Mouse (Mus musculus) gastrocnemius, adult 18-20 months (tissue): ENCODE data around the gene Bbs4. TPM values are rescaled to one million over a fixed set of nuclear protein-coding genes. Genes with fewer than 3 reads are reported as not detected.
"Not testable (repeated sequence)": the region's sequence is repeated elsewhere in the genome, so short reads cannot be mapped to it uniquely, and the experiment has no call there.

Source experiments
- DNase-seq: peaks from one replicate; pipeline ENCODE4 v3.0.0; 2021; ENCODE audit warnings: low spot score
- long read RNA-seq, 2 experiments: library from polyadenylated mRNA; stranded (forward); transcript quantifications; one replicate each; pipeline ENCODE4 v2.0.0; 2021
- total RNA-seq, 2 experiments: library from RNA; stranded (reverse); gene quantifications; 2 replicates each; pipeline ENCODE4 v1.2.3; 2021

Gene Bbs4
- 1 to 10 TPM; 5.0 TPM for total RNA-seq
- long read RNA-seq, experiment 1, transcript Bbs4-201 (16 exons, 2,518 nt), result major isoform, 19 of 23 reads
- long read RNA-seq, experiment 1, partial matches to known transcripts, result 1 of 23 reads
- long read RNA-seq, experiment 1, other reads (novel, unspliced or antisense), result 3 of 23 reads
- long read RNA-seq, experiment 2, transcript Bbs4-201 (16 exons, 2,518 nt), result major isoform, 6 of 11 reads
- long read RNA-seq, experiment 2, partial matches to known transcripts, result 1 of 11 reads
- long read RNA-seq, experiment 2, other reads (novel, unspliced or antisense), result 4 of 11 reads

DNA sequence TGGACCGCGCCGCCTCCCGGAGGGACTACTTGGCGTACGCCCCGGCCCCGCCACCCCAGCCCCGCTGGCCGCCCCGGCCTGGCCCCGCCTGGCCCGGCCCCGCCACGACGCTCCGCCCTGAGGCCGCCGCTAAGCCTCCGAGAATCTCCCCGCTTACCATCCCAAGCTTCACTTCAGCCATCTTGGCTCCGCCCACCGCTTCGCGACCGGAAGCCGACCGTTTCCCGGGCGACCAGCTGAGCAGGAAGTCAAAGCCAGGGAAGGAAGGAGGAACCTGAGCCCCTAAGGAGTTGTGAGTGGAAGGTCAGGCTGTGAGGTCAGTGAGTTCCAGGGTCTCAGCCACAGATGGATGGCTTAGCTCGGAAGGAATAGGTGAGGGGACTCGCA is at the start of gene Bbs4:
Gene Bbs4 (minus strand): TSS at position 256 of the 387 bp plus-strand sequence.
- peak; percentile 94 for DNase-seq

GRCm38 (mm10) chr9:59389086-59389485 is 35.8 kb upstream of the Bbs4 start:
- DNase-seq, result peak; percentile 72

DNA sequence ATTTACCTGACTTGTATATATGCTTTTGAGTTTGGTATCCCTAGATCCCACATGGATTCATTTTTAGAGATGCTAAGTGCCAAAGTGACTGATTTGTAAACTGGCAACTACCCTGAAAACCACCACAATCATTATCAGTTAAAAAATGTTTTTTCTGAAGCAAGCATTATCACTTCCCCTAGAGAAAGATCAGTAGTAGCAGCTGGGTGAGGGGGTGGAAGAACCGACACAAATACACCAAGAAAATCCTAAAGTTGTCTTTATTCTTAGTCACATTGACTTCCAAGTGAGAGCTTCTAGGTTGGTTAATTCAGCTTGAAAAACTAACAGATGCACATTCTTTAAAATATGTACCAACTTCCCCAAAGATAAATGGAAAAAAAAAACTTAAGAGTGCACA is 35.0 kb upstream of the Bbs4 start:
- DNase-seq, result no peak

DNA sequence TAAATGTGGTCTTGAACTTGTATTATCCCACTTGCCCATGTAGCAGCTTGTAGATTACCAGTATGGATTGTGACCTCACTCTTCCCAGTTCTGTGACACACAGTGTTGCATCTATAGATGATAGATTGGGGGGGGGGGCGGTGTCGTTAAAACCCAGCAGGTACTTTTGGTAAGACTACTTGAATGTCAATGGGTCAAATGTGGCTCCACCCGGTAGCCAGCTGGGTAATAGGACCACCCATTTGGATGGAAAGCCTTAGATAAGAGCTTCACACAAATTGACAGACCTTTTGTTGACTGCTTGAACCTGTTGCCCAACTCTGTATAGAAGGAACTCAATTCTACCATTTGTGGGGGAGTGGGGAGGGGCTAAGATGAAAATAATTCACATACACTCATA is 34.2 kb upstream of the Bbs4 start:
- DNase-seq, result no peak

DNA sequence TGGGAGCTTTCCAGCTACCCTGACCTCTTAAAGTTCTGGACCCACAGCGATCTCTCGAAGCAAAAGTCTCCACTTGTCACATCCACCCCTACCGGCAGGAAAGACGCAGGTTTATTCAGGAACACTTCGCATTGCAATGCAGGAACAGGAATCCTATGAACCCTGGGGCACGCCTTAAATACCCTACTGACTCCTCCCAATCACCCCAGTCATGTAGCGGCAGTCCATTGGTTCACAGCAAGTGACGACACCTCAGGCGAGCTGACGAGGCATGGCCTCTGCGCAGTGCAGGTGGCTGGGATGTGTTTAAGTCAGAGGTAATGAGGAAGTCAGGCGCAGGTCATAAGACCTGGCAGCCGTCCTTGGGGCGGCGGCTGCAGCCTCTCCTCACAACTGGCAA is 22.3 kb upstream of the Bbs4 start:
- DNase-seq, result no peak

DNA sequence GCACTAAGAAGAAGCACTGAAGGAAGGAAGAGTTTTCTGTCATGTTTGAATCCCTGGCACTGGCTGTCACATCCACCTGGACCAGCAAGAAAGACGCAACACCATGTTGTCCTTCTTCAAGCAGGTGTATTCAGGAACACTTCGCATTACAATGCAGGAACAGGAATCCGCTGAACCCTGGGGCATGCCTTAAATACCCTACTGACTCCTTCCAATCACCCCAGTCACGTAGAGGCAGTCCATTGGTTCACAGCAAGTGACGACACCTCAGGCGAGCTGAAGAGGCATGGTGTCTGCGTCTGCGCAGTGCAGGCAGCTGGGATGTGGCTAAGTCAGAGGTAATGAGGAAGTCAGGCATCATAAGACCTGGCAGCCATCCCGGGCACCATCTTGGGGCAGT is 16.3 kb upstream of the Bbs4 start:
- no peak for DNase-seq

DNA sequence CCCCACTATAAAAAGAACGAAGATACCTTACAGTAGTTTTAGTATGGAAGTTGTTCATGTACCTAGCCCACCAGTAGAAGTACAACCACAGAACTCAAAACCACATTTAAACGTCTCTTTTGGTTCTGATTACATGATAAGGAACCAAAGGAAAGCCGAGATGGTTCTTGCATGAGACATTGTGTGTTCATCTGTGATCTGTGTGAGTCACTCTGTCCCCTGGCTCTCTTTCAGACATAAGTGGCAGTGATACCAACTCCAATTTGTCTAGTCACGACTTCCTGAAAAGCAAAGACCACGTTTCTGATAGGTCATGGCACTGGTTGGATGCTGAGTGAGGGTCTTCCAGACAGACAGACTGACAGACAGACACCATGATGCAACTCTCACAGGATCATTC is 15.9 kb upstream of the Bbs4 start:
- no peak for DNase-seq

- DNase-seq, result not testable (repeated sequence)
These were observed 7.2 kb upstream of the Bbs4 start for GRCm38 (mm10) chr9:59360487-59360886.

- not testable (repeated sequence) for DNase-seq
These were observed 4.7 kb upstream of the Bbs4 start for GRCm38 (mm10) chr9:59358041-59358440.

GRCm38 (mm10) chr9:59352586-59353252 is 589 bp downstream of the Bbs4 start:
- DNase-seq, result no peak

GRCm38 (mm10) chr9:59346176-59346575 is 7.1 kb downstream of the Bbs4 start:
- no peak for DNase-seq

- DNase-seq, result no peak
These were observed 13.3 kb downstream of the Bbs4 start for GRCm38 (mm10) chr9:59340002-59340401.

GRCm38 (mm10) chr9:59339107-59339506 is 14.2 kb downstream of the Bbs4 start:
- DNase-seq, result peak; percentile 13

- no peak for DNase-seq
These were observed 14.9 kb downstream of the Bbs4 start for GRCm38 (mm10) chr9:59338411-59338810.

DNA sequence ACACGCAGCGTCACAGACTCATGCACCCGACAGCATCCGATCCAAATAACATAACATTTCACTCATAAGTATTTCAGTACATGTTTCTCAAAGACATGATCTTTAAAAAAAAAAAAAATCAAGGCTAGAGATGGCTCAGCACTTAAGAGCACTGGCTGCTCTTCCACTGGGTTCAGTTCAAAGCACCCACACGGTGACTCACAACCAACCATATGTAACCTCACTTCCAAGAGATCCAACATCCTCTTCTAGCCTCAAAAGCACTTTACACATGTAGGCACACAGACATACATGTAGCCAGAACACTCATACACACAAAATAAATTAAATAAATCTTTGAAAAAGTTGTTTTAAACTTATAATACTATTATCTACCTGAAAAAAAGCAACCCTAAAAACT is 15.4 kb downstream of the Bbs4 start:
- DNase-seq, result no peak

DNA sequence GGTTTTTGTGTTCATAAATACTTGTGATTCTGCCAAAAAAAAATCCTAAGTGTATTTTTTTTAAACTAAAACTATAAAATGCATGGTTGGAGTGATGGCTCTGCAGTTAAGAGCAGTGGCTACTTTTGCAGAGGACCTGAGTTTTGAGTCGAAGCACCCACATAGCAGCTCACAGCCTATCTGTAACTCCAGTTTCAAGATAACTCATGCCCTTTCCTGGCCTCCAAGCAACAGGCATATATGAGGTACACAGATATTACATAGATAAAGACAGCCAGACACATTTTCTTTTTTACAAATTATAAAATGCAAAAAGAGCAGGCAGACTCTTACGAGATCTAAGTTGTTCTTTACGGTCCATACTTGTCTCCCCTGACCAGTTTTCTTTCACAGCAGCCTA is 16.8 kb downstream of the Bbs4 start:
- no peak for DNase-seq

DNA sequence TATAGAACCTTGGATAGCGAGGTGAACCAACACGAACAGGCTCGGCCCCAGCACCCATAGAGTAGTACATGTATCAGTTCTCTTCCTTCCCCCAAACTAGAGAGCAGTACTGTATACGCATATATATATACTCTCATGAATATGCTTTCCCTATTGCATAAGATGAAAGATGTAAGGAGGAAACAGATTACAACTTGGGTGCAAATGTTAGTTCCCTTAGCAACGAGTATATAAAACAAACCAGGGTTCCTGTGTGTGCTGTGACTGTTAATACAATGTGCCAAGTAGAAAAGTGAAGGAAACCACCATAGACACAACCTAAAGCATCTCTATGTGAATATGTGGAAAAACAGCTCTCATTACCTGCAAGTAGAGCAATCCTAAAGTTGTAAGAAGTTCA is 23.3 kb downstream of the Bbs4 start:
- DNase-seq, result no peak

DNA sequence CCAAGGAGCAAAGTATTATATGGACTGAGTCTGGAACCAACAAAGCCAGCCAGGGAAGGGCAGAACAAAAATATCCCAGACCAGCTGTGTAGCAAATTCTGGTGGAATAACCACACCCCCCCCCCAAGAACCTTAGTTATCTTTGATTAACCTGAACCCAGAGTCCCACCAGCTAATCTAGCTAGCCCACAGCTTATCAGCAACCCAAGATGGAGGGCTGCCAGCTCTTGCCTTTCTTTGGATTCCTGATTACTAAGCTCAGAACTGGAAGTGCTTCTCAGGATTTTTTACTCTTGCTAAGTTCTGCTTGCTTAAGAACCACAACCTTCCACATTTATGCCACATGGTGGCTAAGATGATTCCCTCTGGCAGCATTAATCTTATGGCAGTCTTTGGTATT is 29.0 kb downstream of the Bbs4 start:
- no peak for DNase-seq

GRCm38 (mm10) chr9:59316206-59316605 is 37.1 kb downstream of the Bbs4 start:
- no peak for DNase-seq

DNA sequence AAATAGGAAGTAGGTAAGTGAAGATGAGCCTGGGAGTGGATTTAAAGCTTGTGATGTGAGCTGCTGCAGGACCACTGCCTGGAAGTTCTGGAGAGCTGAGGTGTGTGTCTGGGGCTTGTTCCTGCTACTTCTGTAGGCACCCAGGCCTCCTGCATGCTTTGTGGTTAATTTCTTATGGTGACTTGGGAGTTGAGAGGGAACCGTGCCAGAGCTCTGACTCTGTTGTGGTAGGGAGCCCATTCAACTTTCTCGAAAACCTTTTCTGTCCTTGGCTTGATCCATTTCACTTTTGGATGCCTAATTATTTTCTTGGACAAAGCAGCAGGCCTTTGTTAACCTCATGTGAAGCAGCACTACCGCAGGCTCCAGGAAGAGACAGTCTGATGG is 42.0 kb downstream of the Bbs4 start:
- no peak for DNase-seq

- no peak for DNase-seq
These were observed 42.6 kb downstream of the Bbs4 start for GRCm38 (mm10) chr9:59310582-59311283.

GRCm38 (mm10) chr9:59307890-59308289 is 45.4 kb downstream of the Bbs4 start:
- no peak for DNase-seq

DNA sequence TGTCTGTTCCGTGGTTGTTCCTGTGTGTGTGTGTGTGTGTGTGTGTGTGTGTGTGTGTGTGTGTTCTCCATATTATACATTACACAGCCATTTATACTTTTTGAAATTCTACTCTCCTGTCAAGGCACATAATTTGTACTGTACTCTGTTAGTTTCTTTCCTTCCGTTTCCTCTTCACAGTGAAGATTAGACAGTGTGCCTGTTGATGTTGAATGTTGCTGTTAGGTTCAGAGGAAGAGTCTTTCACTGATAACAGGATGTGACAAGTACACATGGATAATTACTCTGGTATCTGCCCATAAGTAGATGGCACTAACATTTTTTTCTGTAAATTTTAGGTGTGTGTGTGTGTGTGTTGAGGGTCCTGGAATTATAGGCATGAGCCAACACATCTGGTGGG is 56.9 kb downstream of the Bbs4 start:
- DNase-seq, result no peak
